Mouse (Mus musculus) stomach, embryonic 15.5 days (tissue): Measurements from ENCODE around the gene Gcg. TPM values are rescaled to one million over a fixed set of nuclear protein-coding genes. Genes with fewer than 3 reads are reported as not detected.

ENCODE experiments used
- ATAC-seq: fragments of 200-750 bp; cut with Nextera tagmentation; 2 replicates; pipeline ENCODE4 v1.8.0; 2017; ENCODE audit warnings: low read depth, moderate number of reproducible peaks, moderate TSS enrichment; ENCODE audit not compliant: insufficient read depth, low FRiP score
- H3K27ac ChIP-seq: fragments of 300-500 bp; sonication (generic); 2 replicates; pipeline ENCODE4 v1.5.1; 2015; ENCODE audit warnings: mild to moderate bottlenecking, inconsistent platforms
- H3K27me3 ChIP-seq: fragments of 300-500 bp; sonication (generic); replicated peaks from 2 replicates; pipeline ENCODE4 v1.6.1; 2015; ENCODE audit warnings: inconsistent platforms
- H3K36me3 ChIP-seq: fragments of 300-500 bp; sonication (generic); 2 replicates; pipeline ENCODE4 v1.6.1; 2015; ENCODE audit warnings: inconsistent platforms
- H3K4me1 ChIP-seq: fragments of 300-500 bp; sonication (generic); 2 replicates; pipeline ENCODE4 v1.6.1; 2015; ENCODE audit warnings: inconsistent platforms
- H3K4me2 ChIP-seq: fragments of 300-500 bp; sonication (generic); 2 replicates; pipeline ENCODE4 v1.6.1; 2015; ENCODE audit warnings: mild to moderate bottlenecking, inconsistent platforms
- H3K4me3 ChIP-seq: fragments of 300-500 bp; sonication (generic); replicated peaks from 2 replicates; pipeline ENCODE4 v1.5.1; 2015; ENCODE audit warnings: inconsistent platforms
- H3K9ac ChIP-seq: fragments of 300-500 bp; sonication (generic); 2 replicates; pipeline ENCODE4 v1.6.1; 2015; ENCODE audit warnings: inconsistent platforms
- H3K9me3 ChIP-seq: fragments of 300-500 bp; sonication (generic); 2 replicates; pipeline ENCODE4 v1.6.1; 2016; ENCODE audit warnings: inconsistent platforms
- WGBS: fragments of 180-500 bp; shearing (Covaris S2); methylation state at CpG from one replicate; pipeline ENCODE4 v1.1.7; 2015; 5-methylcytosine and 5-hydroxymethylcytosine counted together
- polyA plus RNA-seq: library from polyadenylated mRNA; unstranded; fragments of >200 nt; fragmentation: Nextera tagmentation; extraction: Ambion mirVana; gene quantifications from 2 replicates; pipeline ENCODE4 v1.2.1, GENCODE M21; 2015

Gene Gcg
- polyA plus RNA-seq, 1 experiment from 2014 or later = 92.0 TPM

GRCm38 (mm10) chr2:62497333-62498002 is 14.0 kb upstream of the Gcg start:
- no peak overlapping the region for H3K4me3 ChIP-seq
- H3K36me3 ChIP-seq = no peaks in the 10 kb centered on the region
- no peaks in the 10 kb centered on the region for H3K9me3 ChIP-seq
- 81% methylated on average over 5 of the region's 5 CpGs for WGBS
- H3K9ac ChIP-seq = no peak overlapping the region
- no peak overlapping the region for H3K4me2 ChIP-seq
- no peak overlapping the region for H3K27ac ChIP-seq
- no peaks in the 10 kb centered on the region for H3K4me1 ChIP-seq
- H3K27me3 ChIP-seq = no peaks in the 10 kb centered on the region
- no peak for ATAC-seq

DNA sequence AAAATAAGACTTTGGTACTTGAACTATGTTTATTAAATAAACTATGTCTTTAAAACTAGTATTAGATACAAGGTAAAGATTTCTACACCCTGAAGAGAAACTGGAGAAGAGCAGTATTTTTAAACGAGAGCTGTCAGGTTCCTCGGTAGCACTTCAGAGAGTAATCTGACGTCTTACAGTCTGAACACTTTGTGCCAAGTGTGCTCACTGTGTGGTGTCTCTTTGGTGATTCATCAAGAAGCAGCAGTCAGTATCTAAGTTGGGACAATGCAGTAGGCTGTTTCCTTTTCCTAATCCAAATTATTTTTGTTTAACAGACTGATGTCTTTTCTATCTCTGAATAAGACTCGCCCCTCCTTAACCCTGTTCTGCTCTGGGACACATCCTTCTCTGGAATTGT is 12.0 kb upstream of the Gcg start:
- no peak overlapping the region for H3K27ac ChIP-seq
- H3K4me3 ChIP-seq = no peak overlapping the region
- no peaks in the 10 kb centered on the region for H3K36me3 ChIP-seq
- no peak overlapping the region for H3K4me2 ChIP-seq
- H3K9ac ChIP-seq = no peak overlapping the region
- 62% methylated on average over 4 of the region's 4 CpGs for WGBS
- no peaks in the 10 kb centered on the region for H3K4me1 ChIP-seq
- ATAC-seq = no peak
- no peaks in the 10 kb centered on the region for H3K27me3 ChIP-seq
- no peaks in the 10 kb centered on the region for H3K9me3 ChIP-seq

- no peak overlapping the region for H3K27ac ChIP-seq
- no peaks in the 10 kb centered on the region for H3K27me3 ChIP-seq
- no peaks in the 10 kb centered on the region for H3K9me3 ChIP-seq
- H3K4me3 ChIP-seq = no peak overlapping the region
- no peak overlapping the region for H3K4me2 ChIP-seq
- no peaks in the 10 kb centered on the region for H3K4me1 ChIP-seq
- no peaks in the 10 kb centered on the region for H3K36me3 ChIP-seq
- 81% methylated on average over 6 of the region's 6 CpGs for WGBS
- H3K9ac ChIP-seq = no peak overlapping the region
- no peak for ATAC-seq
Observed at GRCm38 (mm10) chr2:62489832-62490231, 6.4 kb upstream of the Gcg start.

DNA sequence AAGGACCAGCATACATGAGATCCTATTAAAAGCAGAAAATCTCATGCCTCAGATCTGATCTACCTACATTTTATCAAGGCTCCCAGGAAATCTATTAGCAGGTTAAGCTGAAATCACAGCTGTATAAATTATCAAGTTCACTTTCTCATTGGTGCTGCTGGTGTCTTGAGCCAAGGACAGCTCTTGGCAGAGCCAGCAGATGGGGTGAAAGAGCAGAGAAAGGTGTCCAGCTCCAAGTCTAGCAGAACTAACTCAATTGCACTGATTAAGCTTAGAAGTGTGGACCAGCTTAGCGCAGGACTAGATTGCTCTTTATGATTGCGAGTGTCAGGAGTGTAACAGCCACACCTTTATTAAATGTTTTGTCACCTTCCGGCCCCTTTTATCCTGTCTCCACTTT is 1.5 kb upstream of the Gcg start:
- no peak for ATAC-seq
- 78% methylated on average over 3 of the region's 3 CpGs for WGBS
- H3K27me3 ChIP-seq = no peaks in the 10 kb centered on the region

DNA sequence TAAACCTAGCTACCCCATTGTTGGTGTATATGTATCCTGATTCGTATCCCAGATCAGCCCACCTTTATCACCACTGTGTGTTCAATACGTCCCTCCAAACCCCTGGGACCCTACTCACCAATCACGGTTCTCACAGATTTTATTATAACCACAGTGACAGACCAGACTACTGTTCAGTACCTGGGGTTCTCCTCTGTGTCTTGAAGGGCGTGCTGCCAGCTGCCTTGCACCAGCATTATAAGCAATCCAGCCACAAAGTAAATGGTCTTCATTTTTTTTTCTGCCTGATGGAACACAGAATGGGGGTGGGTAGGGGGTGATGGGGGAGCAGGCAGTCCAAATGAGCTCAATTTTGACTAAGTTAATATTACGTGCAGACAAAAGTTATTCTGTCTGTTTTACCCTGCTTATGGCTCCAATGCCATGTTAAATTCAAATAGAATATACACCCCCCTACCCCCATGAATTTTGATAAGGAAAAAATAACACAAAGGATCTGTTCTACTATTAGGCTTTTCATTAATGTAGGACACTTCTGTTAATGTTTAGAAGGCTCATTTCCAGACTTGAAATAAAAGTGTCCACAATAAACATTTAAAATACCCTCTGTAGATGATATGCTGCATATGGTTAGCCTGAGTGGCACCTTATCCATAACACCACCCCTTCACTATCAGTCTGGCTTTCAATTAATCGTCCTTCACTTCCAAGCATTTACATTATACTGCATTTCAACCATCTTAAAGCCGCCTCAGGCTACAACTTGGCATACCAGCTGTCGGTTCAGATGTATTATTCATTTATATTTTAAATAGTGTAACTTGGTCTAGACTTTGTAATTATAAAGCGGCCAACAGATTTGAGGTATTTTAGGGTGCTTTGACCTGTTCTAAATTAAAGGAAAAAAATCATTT is 2.9 kb downstream of the Gcg start:
- Histone ChIP-seq H3K4me2 (no peak overlapping the region), H3K4me1 (no peaks in the 10 kb centered on the region), H3K9me3 (no peaks in the 10 kb centered on the region), H3K36me3 (no peaks in the 10 kb centered on the region), H3K9ac (no peak overlapping the region), H3K27me3 (no peaks in the 10 kb centered on the region), H3K4me3 (no peak overlapping the region), H3K27ac (no peak overlapping the region)
- 57% methylated on average over 9 of the region's 9 CpGs for WGBS
- ATAC-seq = no peak

More for the DNA sequence above, 1.5 kb upstream of the Gcg start:
- Histone ChIP-seq H3K36me3 (no peaks in the 10 kb centered on the region), H3K9me3 (no peaks in the 10 kb centered on the region), H3K4me3 (no peak overlapping the region), H3K27ac (no peak overlapping the region), H3K4me2 (no peak overlapping the region), H3K9ac (no peak overlapping the region), H3K4me1 (no peaks in the 10 kb centered on the region)

GRCm38 (mm10) chr2:62469551-62469950 is 13.9 kb downstream of the Gcg start:
- ATAC-seq = no peak
- no peak overlapping the region for H3K27ac ChIP-seq
- no peaks in the 10 kb centered on the region for H3K9me3 ChIP-seq
- no peaks in the 10 kb centered on the region for H3K27me3 ChIP-seq
- H3K4me3 ChIP-seq = no peak overlapping the region
- no peaks in the 10 kb centered on the region for H3K36me3 ChIP-seq
- no peaks in the 10 kb centered on the region for H3K4me1 ChIP-seq
- no peak overlapping the region for H3K4me2 ChIP-seq
- H3K9ac ChIP-seq = no peak overlapping the region
- WGBS = 89% methylated on average over 9 of the region's 9 CpGs

DNA sequence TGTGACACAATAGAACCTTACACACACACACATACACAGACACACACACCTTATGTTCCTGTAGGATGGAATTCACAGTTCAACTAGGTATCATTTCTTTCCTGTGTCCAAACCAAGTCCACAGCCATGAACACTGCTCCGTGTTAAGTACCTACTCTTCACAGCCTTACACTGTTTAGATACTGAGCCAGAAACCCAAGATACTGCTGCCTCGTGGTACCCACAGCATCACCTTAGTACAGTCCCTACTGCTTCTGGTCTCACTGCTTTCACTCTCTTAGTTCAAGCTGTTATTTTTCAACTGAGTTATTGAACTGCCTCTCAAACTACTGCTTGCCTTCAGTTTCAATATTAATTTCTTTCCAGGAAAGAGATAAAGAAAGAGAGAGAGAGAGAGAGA is 20.2 kb downstream of the Gcg start:
- no peak overlapping the region for H3K4me3 ChIP-seq
- no peaks in the 10 kb centered on the region for H3K27me3 ChIP-seq
- no peaks in the 10 kb centered on the region for H3K36me3 ChIP-seq
- H3K4me1 ChIP-seq = peaks cover 2% of the 10 kb centered on the region; the same call in 1 of the 2 replicates
- no peak for ATAC-seq
- H3K4me2 ChIP-seq = no peak overlapping the region
- no peaks in the 10 kb centered on the region for H3K9me3 ChIP-seq
- no peak overlapping the region for H3K9ac ChIP-seq
- WGBS = 83% methylated on average over 2 of the region's 2 CpGs
- no peak overlapping the region for H3K27ac ChIP-seq

- H3K4me1 ChIP-seq = peaks cover 2% of the 10 kb centered on the region; the same call in 1 of the 2 replicates
- no peak overlapping the region for H3K9ac ChIP-seq
- H3K36me3 ChIP-seq = no peaks in the 10 kb centered on the region
- no peak overlapping the region for H3K4me3 ChIP-seq
- H3K9me3 ChIP-seq = no peaks in the 10 kb centered on the region
- no peaks in the 10 kb centered on the region for H3K27me3 ChIP-seq
- no peak for ATAC-seq
- H3K4me2 ChIP-seq = no peak overlapping the region
- H3K27ac ChIP-seq = no peak overlapping the region
- 72% methylated on average over 2 of the region's 2 CpGs for WGBS
Observed at GRCm38 (mm10) chr2:62462174-62462573, 21.3 kb downstream of the Gcg start.

DNA sequence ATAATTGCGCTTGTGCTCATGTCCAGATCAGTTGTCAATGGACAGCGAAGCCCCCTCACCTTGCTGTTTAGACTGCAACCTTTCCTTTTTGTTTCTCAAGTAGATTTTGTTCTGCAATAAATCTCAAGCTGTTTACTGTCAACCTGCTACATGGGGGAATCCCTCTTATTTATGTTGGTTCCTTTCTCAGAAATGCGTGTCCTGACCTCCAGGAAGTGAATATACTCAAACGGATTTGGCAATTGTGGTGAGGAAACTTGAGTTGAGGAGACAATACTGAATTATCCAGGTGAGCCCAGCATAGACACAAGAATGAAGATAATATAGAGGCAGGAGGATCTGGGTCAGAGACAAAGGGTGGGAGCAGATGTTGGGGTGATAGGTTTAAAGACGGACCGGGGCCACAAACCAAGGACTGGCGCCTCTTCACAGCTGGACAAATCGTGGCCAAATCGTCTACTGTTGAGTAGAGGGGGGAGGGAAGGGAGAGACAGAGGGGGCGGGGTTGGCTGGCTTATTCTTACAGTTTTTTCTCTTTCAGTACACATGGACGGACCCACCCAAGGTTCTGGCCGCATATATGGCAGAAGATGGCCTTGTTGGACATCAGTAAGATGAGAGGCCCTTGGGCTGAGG is 22.5 kb downstream of the Gcg start:
- Histone ChIP-seq H3K4me2 (no peak overlapping the region; the same call in 1 of the 2 replicates), H3K27ac (no peak overlapping the region), H3K4me1 (peaks cover 2% of the 10 kb centered on the region; the same call in 1 of the 2 replicates), H3K9me3 (no peaks in the 10 kb centered on the region), H3K36me3 (no peaks in the 10 kb centered on the region), H3K4me3 (no peak overlapping the region), H3K27me3 (no peaks in the 10 kb centered on the region), H3K9ac (no peak overlapping the region)
- 72% methylated on average over 12 of the region's 12 CpGs for WGBS
- no peak for ATAC-seq

- WGBS = 38% methylated on average over 7 of the region's 7 CpGs
- Histone ChIP-seq H3K27me3 (no peaks in the 10 kb centered on the region), H3K4me2 (no peak overlapping the region; the same call in 1 of the 2 replicates), H3K27ac (no peak overlapping the region), H3K36me3 (no peaks in the 10 kb centered on the region), H3K4me1 (peaks cover 2% of the 10 kb centered on the region; the same call in 1 of the 2 replicates), H3K4me3 (no peak overlapping the region), H3K9me3 (no peaks in the 10 kb centered on the region), H3K9ac (no peak overlapping the region)
- ATAC-seq = no peak
Observed at GRCm38 (mm10) chr2:62460231-62460710, 23.2 kb downstream of the Gcg start.

DNA sequence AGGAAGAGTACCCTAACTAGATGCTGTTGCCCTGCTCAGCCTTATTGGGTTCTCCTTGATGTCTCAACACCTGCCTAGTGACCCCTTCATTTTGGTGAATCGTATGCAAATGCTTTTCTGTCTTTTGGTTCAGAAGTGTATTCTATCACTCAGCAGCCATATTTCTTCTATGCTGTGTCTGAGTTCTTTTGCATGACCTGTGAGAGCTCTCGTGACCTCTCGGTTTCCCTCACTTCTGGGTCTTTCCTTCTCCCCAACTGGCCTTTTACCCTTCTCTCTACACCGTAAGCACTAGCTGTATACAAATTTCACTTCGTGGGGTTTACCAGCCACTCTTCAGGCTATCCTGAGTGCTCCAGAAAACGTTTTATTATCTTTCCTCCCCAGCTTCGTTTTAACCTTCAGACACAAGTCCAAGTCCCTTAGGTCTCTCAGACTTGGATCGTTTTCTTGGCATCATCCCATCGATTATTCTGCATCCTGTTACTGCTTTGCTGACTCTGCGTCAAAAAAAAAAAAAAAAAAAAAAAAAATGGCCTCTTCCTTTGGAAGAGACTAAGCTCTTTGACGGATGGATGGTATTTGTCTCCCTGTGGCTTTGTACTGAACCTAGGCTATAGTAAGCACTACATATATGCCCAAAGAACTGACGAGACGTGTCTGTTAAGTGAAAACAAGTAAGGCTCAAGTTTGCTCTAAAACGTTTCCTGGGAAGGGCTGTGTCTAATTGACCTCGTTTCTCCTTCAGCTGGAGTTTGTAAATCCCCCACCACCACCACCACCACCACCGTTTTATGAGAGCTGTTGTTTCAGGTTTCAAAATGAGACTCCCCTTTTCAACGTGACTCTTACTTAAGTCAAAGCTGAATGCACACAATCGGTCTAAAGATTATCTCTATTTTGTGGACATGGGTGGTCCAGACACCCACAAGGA is 23.9 kb downstream of the Gcg start:
- no peaks in the 10 kb centered on the region for H3K27me3 ChIP-seq
- no peak overlapping the region for H3K4me3 ChIP-seq
- WGBS = 47% methylated on average over 18 of the region's 18 CpGs
- peaks cover 2% of the 10 kb centered on the region; the same call in 1 of the 2 replicates for H3K4me1 ChIP-seq
- no peak overlapping the region for H3K27ac ChIP-seq
- H3K9me3 ChIP-seq = no peaks in the 10 kb centered on the region
- H3K36me3 ChIP-seq = no peaks in the 10 kb centered on the region
- no peak overlapping the region for H3K4me2 ChIP-seq
- ATAC-seq = no peak
- H3K9ac ChIP-seq = no peak overlapping the region
